Mouse (Mus musculus) adrenal gland, adult 2 months (tissue): ENCODE results near the gene Zcchc14. TPM values are rescaled to one million over a fixed set of nuclear protein-coding genes. Genes with fewer than 3 reads are reported as not detected.
"Not testable (repeated sequence)": the region's sequence is repeated elsewhere in the genome, so short reads cannot be mapped to it uniquely, and the experiment has no call there.

Experiments
- DNase-seq: peaks from one replicate; pipeline ENCODE4 v3.0.0; 2021
- long read RNA-seq: library from polyadenylated mRNA; stranded (forward); transcript quantifications from one replicate; pipeline ENCODE4 v2.0.0, GENCODE M21; 2021
- polyA plus RNA-seq: library from polyadenylated mRNA; depleted of rRNA; stranded (reverse); fragments of >200 nt; gene quantifications from 2 replicates; pipeline ENCODE4 v1.2.3, GENCODE M21; 2012; rRNA removed
- total RNA-seq, 2 experiments: library from RNA; stranded (reverse); gene quantifications; 2 replicates each; pipeline ENCODE4 v1.2.3; 2021

Gene Zcchc14
- total RNA-seq (10 to 100 TPM; 32.9 to 44.8 TPM), polyA plus RNA-seq (41.2 and 44.0 TPM in 2 replicates)
- long read RNA-seq, partial matches to known transcripts, result 5 of 11 reads
- long read RNA-seq, other reads (novel, unspliced or antisense), result 6 of 11 reads

- DNase-seq, result peak; percentile 99
Measured at GRCm38 (mm10) chr8:121652774-121653323, at the start of gene Zcchc14. TSS of gene Zcchc14 (minus strand) at chr8:121652901.

GRCm38 (mm10) chr8:121699936-121700335 lies 47.2 kb upstream of the Zcchc14 start:
- DNase-seq, result no peak

GRCm38 (mm10) chr8:121698615-121699101 lies 46.0 kb upstream of the Zcchc14 start:
- DNase-seq, result no peak

- no peak for DNase-seq
Measured at GRCm38 (mm10) chr8:121697735-121698614, 45.3 kb upstream of the Zcchc14 start.

GRCm38 (mm10) chr8:121695585-121696184 lies 43.0 kb upstream of the Zcchc14 start:
- peak; percentile 92 for DNase-seq

GRCm38 (mm10) chr8:121694453-121694852 lies 41.8 kb upstream of the Zcchc14 start:
- peak; percentile 32 for DNase-seq

- no peak for DNase-seq
Measured at GRCm38 (mm10) chr8:121688496-121688895, 35.8 kb upstream of the Zcchc14 start.

GRCm38 (mm10) chr8:121687455-121688161 lies 34.9 kb upstream of the Zcchc14 start:
- DNase-seq, result no peak

- peak; percentile 57 for DNase-seq
Measured at GRCm38 (mm10) chr8:121685419-121685818, 32.7 kb upstream of the Zcchc14 start.

- DNase-seq, result no peak
Measured at GRCm38 (mm10) chr8:121683083-121683832, 30.6 kb upstream of the Zcchc14 start.

GRCm38 (mm10) chr8:121681457-121681856 lies 28.8 kb upstream of the Zcchc14 start:
- no peak for DNase-seq

GRCm38 (mm10) chr8:121680896-121681295 lies 28.2 kb upstream of the Zcchc14 start:
- DNase-seq, result peak; percentile 21

GRCm38 (mm10) chr8:121678696-121679095 lies 26.0 kb upstream of the Zcchc14 start:
- no peak for DNase-seq

- DNase-seq, result peak; percentile 60
Measured at GRCm38 (mm10) chr8:121675701-121676100, 23.0 kb upstream of the Zcchc14 start.

GRCm38 (mm10) chr8:121675161-121675560 lies 22.5 kb upstream of the Zcchc14 start:
- no peak for DNase-seq

GRCm38 (mm10) chr8:121674524-121674923 lies 21.8 kb upstream of the Zcchc14 start:
- no peak for DNase-seq

- DNase-seq, result no peak
Measured at GRCm38 (mm10) chr8:121673917-121674316, 21.2 kb upstream of the Zcchc14 start.

- no peak for DNase-seq
Measured at GRCm38 (mm10) chr8:121673153-121673552, 20.5 kb upstream of the Zcchc14 start.

GRCm38 (mm10) chr8:121669208-121669607 lies 16.5 kb upstream of the Zcchc14 start:
- peak; percentile 54 for DNase-seq

- DNase-seq, result no peak
Measured at GRCm38 (mm10) chr8:121668553-121668952, 15.9 kb upstream of the Zcchc14 start.

- DNase-seq, result not testable (repeated sequence)
Measured at GRCm38 (mm10) chr8:121667936-121668500, 15.3 kb upstream of the Zcchc14 start.
